Mouse (Mus musculus): ENCODE measurements around the gene Ranbp2. TPM values are rescaled to one million over a fixed set of nuclear protein-coding genes. Genes with fewer than 3 reads are reported as not detected.
A peak's percentile ranks its signal among the peaks of the same experiment; 100 is the strongest.

Gene Ranbp2
- 10 to 100 TPM; 42.0 to 47.0 TPM for total RNA-seq (2021)
- long read RNA-seq, experiment 1, full-length matches to known transcripts: 7 of 20 reads
- long read RNA-seq, experiment 1, partial matches to known transcripts: 12 of 20 reads
- long read RNA-seq, experiment 1, other reads (novel, unspliced or antisense): 1 of 20 reads
- long read RNA-seq, experiment 2, full-length matches to known transcripts: 2 of 15 reads
- long read RNA-seq, experiment 2, partial matches to known transcripts: 11 of 15 reads
- long read RNA-seq, experiment 2, other reads (novel, unspliced or antisense): 2 of 15 reads

DNA sequence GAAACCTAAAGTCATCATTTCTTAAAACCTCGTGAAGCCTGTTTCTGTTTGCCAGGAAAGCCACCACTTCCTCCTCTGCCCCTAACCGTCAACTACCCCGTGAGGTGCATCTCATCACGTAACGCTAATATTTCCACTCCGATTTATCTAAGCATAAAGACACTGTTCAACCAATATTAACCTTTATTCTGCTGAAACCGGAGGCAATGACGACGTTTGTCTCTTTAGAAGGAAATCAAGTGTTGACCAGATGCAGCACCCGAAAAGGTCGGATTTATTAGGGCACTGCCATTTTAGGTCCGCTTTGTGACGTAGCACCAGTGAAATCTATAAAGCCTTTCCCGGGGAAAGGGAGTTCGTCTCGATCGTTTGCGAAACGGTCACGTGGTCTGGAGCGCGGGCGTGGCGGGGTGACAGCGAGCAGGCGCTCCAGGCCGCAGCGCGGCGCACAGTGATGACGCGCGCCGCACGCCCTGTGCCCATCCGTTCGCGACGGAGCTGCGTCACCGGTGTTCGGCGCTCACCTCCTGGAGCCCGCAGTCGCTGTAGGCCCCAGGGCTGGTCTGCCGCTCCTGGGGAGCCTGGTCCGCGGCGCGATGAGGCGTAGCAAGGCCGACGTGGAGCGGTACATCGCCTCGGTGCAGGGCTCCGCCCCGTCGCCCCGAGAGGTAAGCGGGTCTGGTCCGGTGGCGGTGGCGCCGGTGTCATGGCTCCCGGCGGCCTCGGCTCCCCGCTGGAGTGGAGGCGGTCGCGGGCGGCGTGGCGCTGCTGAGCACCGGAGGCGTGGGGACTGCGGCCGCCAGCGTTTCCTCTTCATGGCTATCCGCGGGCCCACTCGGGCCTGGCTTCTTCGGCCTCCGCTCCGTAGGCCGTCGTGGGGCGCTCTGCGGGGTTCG, at the start of gene Ranbp2:
Gene Ranbp2 (plus strand): TSS at position 537 of the 896 bp plus-strand sequence.
- peak; percentile 98 for DNase-seq (ENCODE audit: low spot score)

DNA sequence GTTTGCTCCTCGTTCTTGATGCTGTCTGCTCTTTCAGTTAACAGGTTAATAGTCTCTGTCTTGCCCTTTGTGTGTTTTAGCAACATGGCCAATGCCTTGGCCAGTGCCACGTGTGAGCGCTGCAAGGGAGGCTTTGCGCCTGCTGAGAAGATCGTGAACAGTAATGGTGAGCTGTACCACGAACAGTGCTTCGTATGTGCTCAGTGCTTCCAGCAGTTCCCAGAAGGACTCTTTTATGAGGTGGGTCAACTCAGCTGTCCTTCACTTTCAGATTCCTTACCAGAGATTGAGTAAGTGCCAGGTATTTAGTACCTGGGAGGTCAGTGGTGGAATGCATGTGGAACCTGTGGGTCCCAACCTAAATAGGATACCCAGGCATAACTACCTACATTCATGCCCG, 47.8 kb upstream of the Ranbp2 start:
- DNase-seq (ENCODE audit: low spot score): no peak

DNA sequence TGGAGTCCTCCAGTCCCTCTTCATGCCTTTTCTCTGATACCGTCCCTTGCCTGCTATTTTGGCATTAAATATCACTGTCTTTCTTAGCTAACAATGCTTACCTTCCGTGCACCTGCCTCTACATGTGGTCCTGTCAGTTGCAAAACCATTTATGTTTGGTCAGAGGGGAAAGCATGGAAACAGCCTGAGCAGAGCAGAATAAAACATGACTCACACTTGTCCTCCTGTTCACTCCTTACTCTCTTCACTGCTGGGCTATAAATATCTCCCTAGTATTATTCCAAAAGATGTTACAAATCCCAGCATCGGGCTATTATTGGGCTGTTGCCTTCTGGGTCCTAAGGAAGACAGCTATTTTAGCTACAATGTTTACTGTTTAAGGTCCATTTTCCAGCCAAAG, 44.9 kb upstream of the Ranbp2 start:
- peak; percentile 44 for DNase-seq (ENCODE audit: low spot score)

DNA sequence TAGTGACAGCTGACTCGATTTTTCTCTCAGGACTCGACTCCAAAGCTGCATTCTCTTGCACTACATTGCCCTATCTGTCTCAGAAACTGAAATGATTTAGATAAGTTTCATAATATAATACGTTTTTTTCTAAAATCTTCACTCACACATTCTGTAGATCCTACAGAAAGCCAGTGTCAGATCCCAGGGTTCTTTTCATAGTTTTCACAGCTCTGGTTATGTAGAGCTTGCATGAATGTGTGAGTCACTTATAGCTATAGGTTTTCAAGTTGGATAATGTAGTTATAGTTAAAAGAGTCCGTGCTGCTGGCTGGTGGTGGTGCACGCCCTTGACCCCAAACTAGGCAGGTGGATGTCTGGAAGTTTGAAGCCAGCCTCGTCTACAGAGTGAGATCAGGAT, 42.1 kb upstream of the Ranbp2 start:
- DNase-seq (ENCODE audit: low spot score): no peak

DNA sequence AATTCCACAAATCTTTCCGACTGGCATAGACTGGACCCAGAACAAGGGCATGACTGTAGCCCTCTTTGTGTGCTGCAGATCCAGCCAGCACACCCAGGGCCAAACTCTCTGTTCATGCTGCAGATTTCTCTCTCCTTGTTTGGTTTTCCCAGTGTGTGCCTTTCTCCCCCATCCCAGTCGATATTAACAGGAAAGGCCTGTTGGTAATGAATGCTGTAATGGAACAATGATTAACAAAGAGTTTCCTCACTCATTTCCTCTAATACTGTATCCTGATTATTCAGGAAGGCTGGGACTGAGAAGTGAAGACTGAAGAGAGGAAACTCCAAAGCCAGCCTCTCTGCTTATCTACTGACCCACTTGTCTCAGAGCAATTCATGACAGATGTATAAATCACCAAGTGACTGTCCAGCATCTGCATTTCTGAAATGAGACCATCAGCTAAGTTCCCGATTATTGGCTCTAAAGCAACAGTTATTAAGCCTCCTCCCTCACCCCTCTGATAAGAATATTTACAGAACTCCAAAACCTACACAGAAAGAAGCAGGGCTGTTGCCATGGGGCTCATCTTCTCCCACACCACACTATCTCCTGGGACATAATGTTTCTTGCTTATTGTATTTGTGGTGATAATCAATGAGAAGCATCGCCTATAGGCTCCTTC, 41.3 kb upstream of the Ranbp2 start:
- DNase-seq (ENCODE audit: low spot score): no peak

DNA sequence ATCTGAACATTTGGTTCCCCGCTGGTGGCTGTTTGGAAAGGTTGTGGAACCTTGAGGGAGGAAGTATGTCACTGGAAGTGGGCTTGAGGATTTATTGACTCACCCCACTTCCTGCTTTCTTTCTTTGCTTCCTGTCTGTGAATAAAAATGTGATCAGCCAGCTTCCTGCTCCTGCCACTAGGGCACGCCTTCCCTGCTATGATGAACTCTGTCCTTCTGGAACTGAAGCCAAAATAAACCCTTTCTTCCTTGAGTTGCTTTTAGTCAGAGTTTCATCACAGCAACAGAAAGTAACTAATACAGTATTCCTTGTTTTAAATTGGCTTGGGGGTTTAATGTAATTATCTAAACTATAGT, 40.8 kb upstream of the Ranbp2 start:
- DNase-seq (ENCODE audit: low spot score): no peak

DNA sequence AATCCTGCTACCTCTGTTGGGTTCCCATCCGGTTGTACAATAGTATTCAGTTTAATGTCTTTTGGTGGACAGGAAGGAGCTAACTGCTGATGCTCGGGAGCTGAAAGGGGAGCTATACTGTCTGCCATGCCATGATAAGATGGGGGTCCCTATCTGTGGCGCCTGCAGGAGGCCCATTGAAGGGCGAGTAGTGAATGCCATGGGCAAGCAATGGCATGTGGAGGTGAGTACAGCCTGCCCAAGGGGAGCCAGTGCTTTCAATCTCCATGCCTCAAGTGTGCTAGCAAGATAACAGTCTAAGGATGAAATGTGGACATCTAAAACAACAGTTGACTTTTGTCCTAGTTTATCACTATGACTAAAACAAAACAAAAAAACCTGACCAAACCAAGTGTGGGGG, 34.4 kb upstream of the Ranbp2 start:
- DNase-seq (ENCODE audit: low spot score): no peak

DNA sequence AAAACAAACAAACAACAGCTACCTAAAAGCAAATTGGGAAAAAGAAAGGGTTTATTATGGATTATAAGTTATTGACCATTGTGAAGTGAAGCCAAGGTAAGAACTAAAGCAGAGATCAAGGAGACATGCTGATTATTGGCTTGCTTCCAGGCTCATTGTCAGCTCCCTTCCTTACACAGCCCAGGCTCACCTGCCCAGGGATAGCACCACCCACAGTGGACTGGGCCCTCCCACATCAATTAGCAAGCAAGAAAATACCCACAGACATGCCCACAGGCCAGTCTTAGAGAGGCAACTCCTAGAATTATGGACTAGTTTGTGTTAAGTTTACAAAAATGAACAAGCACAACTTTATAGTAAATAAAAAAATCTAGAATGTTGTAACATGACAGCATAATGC, 33.9 kb upstream of the Ranbp2 start:
- no peak for DNase-seq (ENCODE audit: low spot score)

DNA sequence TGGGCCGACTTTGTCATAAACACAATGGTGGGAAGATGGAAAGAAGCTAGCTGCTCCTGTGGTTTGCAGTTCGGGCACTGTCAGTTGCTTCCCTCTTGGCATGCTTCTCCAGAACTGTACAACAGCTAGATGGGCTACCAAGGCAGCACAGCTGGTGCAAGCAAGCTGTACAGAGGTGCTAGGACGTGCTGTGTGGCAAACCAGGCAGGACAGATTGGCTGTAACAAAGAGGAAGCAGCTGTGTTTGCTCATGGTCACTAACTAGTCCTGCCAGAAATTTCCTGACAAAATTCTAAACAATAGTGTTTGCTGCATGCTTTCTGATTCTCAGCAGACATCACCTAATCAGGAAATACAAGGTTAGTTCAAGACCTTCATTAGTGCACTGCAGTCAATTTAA, 30.0 kb upstream of the Ranbp2 start:
- DNase-seq (ENCODE audit: low spot score): no peak

DNA sequence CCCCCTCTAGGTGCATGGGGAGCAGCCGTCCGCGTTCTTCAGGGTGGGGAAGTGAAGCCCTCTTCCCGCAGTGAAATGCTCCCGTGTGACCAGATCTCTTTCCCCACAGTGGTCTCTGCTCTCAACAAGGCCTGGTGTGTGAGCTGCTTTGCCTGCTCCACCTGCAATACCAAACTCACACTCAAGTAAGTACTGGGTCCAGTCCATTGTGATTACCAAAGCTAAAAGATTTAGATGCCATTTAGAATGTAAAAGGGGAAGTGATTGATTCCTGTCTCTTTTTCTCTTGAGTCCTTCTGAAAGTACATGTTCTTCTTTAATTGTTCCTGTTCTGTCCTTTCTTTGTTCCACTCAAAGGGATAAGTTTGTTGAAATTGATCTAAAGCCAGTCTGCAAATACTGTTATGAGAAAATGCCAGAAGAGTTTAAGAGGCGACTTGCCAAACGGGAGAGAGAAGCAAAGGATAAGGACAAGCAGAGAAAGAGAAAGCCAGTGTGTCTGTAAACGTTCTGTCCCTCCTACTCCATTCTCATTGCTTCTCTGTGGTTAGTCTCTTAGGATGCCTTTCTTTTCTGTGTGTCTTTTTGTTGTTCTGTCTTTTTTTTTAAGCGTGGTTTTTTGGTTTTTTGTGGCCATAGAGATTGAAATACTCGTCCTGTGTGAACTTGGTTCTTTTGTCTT, 28.3 kb upstream of the Ranbp2 start:
- DNase-seq (ENCODE audit: low spot score): no peak

DNA sequence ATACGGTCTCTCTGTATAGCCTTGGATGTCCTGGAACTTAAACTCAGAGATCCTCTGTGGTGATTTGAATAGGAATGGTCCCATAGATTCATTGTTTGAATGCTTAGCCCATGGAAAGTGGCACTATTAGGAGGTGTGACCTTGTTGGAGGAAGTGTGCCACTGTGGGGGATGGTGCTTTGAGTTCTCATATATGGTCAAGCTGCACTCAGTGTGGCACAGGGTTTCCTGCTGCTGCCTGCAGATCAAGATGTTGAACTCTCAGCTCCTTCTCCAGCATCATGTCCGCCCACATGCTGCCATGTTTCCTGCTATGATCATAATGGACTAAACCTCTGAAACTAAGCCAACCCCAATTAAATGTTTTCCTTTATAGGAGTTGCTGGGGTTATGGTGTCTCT, 18.8 kb upstream of the Ranbp2 start:
- DNase-seq (ENCODE audit: low spot score): no peak

DNA sequence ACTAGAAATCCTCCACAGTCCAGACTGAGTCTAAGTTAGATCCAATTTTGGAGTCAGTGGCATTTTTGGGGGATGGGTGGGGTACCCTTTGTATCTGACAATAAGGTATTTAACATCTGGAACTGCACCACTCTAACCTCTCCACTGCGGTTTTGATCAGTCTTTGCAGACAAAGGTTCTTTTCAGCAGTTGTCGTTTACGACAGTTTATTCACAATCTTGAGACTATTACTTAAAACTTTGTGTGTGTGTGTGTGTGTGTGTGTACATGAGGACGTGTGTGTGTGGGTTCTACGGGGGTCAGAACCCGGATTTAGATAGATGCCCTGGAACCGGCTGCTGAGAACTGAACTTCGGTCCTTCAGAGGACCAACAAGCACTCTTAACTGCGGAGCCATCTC, 870 bp upstream of the Ranbp2 start:
- no peak for DNase-seq (ENCODE audit: low spot score)

DNA sequence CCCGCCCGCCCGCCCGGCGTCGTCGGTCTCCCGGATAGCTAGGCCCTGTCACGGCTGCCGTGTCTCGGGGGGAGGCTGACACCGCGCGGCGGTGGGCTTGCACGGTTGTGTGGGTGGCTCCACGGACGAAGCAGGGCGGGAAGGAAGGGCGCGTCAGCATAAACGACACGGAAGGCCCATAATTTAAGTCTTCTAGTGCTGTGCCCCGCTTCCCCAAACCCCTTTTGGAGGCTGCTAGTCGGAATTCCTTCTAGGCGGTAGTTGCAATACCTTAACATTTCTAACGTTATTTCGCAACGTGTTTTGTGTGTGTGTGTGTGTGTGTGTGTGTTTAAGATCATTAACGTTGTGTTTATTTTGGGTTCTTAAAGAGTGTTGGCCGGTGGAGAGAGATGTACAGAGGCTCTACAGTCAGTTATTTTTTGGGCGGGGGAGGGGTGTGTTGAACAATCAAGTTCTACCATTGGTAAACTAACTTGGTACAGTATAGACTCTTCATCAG, 611 bp downstream of the Ranbp2 start:
- no peak for DNase-seq (ENCODE audit: low spot score)

DNA sequence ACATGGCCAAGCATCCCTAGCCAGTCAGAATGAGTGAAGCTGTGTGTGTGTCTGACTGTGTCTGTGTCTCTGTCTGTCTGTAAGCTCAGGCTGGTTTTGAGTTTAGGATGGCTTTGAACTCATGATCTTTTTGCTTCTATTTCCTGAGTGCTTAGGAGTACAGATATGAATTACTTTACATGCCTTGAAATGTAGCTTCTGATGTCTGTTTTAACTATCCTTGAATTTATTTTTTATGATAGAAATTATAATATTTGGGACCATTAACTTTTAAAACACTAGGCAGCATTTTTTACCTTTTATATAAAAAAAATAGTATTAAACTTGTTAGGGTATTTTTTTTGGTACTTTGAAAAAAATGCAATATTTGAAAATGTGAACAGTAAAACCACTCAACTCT, 4.9 kb downstream of the Ranbp2 start:
- DNase-seq (ENCODE audit: low spot score): no peak

DNA sequence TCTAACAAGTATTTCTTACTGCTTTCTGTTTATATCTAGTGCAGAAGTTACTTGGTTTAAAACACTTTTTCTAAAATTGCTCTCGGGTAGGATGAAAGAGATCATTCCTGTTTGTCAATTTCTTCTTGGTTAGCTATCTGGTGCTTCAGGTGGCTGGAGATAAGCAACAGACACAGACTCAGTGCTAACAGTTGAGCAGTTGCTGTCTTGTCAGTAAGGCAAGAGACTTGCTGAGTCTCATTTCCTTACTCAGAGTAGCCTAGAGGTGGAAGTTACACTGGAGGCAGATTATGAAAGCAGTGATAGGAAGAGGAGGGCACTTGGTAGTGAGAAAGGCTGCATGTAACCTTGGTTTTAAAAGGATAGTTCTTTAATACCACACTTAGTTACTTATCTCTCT, 5.5 kb downstream of the Ranbp2 start:
- DNase-seq (ENCODE audit: low spot score): no peak

DNA sequence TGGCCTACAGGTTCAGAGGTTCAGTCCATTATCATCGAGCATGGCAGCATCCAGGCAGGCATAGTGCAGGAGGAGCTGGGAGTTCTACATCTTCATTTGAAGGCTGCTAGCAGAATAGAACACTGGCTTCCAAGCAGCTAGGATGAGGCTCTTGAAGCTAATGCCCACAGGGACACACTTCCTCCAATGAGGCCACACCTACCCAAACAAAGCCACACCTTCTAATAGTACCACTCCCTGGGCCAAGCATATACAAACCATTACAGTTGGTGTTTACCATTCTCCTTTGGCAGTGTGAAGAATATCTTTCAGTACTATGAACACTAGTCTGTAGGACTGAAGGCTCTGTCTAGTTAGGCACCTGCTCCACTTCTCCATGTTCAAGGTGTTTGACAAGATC, 13.2 kb downstream of the Ranbp2 start:
- no peak for DNase-seq (ENCODE audit: low spot score)

DNA sequence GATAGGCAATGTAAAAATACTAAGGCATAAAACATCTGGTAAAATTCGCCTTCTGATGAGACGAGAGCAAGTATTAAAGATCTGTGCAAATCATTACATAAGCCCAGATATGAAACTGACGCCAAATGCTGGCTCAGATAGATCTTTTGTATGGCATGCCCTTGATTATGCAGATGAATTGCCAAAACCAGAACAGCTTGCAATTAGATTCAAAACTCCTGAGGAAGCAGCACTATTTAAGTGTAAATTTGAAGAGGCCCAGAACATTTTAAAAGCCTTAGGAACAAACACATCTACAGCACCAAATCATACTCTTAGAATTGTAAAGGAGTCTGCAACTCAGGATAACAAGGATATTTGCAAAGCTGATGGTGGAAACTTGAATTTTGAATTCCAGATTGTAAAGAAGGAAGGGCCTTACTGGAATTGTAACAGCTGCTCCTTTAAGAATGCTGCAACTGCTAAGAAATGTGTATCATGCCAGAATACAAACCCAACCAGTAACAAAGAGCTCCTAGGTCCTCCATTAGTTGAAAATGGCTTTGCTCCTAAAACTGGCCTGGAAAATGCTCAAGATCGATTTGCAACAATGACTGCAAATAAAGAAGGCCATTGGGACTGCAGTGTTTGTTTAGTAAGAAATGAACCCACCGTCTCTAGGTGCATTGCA, 30.5 kb downstream of the Ranbp2 start:
- no peak for DNase-seq (ENCODE audit: low spot score)

DNA sequence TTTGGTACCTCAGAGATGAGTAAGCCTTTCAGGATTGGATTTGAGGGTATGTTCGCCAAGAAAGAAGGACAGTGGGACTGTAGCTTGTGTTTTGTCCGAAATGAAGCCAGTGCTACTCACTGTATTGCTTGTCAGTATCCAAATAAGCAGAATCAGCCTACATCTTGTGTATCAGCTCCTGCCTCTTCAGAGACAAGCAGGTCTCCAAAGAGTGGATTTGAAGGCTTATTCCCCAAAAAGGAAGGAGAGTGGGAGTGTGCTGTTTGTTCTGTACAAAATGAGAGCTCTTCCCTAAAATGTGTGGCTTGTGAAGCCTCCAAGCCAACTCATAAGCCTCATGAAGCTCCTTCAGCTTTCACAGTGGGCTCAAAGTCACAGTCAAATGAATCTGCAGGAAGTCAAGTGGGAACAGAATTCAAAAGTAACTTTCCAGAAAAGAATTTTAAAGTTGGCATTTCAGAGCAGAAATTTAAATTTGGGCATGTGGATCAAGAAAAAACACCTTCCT, 31.4 kb downstream of the Ranbp2 start:
- DNase-seq (ENCODE audit: low spot score): no peak

DNA sequence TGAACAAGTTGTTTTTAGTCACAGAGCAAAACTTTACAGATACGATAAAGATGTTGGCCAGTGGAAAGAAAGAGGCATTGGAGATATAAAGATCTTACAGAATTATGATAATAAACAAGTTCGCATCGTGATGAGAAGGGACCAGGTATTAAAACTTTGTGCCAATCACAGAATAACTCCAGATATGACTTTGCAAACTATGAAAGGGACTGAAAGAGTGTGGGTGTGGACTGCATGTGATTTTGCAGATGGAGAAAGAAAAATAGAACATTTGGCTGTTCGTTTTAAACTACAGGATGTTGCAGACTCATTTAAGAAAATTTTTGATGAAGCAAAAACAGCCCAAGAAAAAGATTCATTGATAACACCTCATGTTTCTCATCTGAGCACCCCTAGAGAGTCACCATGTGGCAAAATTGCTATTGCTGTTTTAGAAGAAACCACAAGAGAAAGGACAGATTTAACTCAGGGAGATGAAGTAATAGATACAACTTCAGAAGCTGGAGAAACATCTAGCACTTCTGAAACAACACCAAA, 33.3 kb downstream of the Ranbp2 start:
- DNase-seq (ENCODE audit: low spot score): no peak

DNA sequence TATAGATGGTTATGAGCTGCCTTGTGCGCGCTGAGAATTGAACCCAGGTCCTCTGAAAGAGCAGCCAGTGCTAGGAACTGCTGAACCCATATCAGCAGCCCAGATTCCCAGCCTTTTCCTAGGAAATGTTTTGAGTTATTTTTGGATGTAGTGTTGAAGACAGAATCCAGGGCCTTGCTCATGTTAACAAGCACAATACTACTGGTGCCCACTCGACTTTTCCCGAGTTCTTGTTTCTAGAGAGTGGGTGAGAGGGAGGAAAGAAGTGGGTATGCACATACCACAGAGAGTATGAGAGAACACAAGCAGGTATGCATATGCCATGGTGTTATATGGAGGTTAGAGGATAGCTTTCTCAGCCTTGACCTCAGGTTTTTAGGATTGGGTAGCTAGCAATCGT, 44.3 kb downstream of the Ranbp2 start:
- DNase-seq (ENCODE audit: low spot score): no peak

DNA sequence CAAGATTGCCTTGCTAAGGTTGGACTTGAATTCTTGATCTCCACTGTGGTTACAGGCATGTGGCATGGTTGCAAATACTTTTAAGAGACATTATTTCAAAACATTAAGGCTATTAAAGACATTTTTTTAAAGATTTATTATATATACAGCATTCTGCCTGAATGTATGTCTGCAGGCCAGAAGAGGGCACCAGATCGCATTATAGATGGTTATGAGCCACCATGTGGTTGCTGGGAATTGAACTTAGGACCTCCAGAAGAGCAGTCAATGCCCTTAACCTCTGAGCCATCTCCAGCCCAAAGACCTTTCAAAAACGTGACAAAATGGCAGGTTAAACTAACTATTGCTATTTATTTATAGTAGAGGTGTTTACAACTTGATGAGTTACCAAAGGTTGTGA, 48.9 kb downstream of the Ranbp2 start:
- DNase-seq (ENCODE audit: low spot score): no peak

All from gastrocnemius, adult 18-20 months (tissue).